Mouse (Mus musculus) WW6 (cell line): ENCODE measurements around the gene Surf4.
"Not testable (repeated sequence)": the region's sequence is repeated elsewhere in the genome, so short reads cannot be mapped to it uniquely, and the experiment has no call there.

Experiments
- DNase-seq: peaks from one replicate; pipeline ENCODE4 v3.0.0-alpha.2; 2013; ENCODE audit warnings: low read depth, low spot score

The Surf4 gene

GRCm38 (mm10) chr2:26902467-26903220 is 31.1 kb downstream of the Surf4 start, which contains the start of gene Surf6:
Gene Surf6 (minus strand): TSS chr2:26902879.
- peak; percentile 92 for DNase-seq

- no peak for DNase-seq
Observed at GRCm38 (mm10) chr2:26901834-26902400, 31.8 kb downstream of the Surf4 start.

- DNase-seq = no peak
Observed at GRCm38 (mm10) chr2:26900731-26901130, 33.0 kb downstream of the Surf4 start.

GRCm38 (mm10) chr2:26895898-26896297 is 37.8 kb downstream of the Surf4 start:
- no peak for DNase-seq

GRCm38 (mm10) chr2:26886170-26886569 is 47.6 kb downstream of the Surf4 start:
- DNase-seq = not testable (repeated sequence)

GRCm38 (mm10) chr2:26885541-26885940 is 48.2 kb downstream of the Surf4 start:
- not testable (repeated sequence) for DNase-seq

GRCm38 (mm10) chr2:26878571-26878970 is 55.2 kb downstream of the Surf4 start:
- DNase-seq = no peak

- DNase-seq = no peak
Observed at GRCm38 (mm10) chr2:26870666-26871065, 63.1 kb downstream of the Surf4 start.
